Mouse (Mus musculus) midbrain, embryonic 11.5 days (tissue): Measurements from ENCODE around the gene Myadm. TPM values are rescaled to one million over a fixed set of nuclear protein-coding genes. Genes with fewer than 3 reads are reported as not detected.
A peak's percentile ranks its signal among the peaks of the same experiment; 100 is the strongest.

Source experiments
- ATAC-seq: fragments of 200-750 bp; cut with Nextera tagmentation; 2 replicates; pipeline ENCODE4 v1.8.0; 2017; ENCODE audit warnings: moderate TSS enrichment, moderate library complexity; ENCODE audit not compliant: low FRiP score
- DNase-seq: peaks from one replicate; pipeline ENCODE4 v3.0.0; 2015; ENCODE audit warnings: low spot score; ENCODE audit errors: missing footprints
- H3K27ac ChIP-seq: fragments of 300-500 bp; sonication (generic); 2 replicates; pipeline ENCODE4 v1.5.1; 2014; ENCODE audit warnings: low read depth, low read length
- H3K27me3 ChIP-seq: fragments of 300-500 bp; sonication (generic); 2 replicates; pipeline ENCODE4 v1.6.1; 2014; ENCODE audit warnings: mild to moderate bottlenecking, low read length, moderate library complexity, mixed read lengths; ENCODE audit not compliant: control insufficient read depth, insufficient read depth
- H3K36me3 ChIP-seq: fragments of 300-500 bp; sonication (generic); 2 replicates; pipeline ENCODE4 v1.6.1; 2014; ENCODE audit warnings: mild to moderate bottlenecking, low read length, moderate library complexity, mixed read lengths; ENCODE audit not compliant: control insufficient read depth, insufficient read depth
- H3K4me1 ChIP-seq: fragments of 300-500 bp; sonication (generic); 2 replicates; pipeline ENCODE4 v1.6.1; 2014; ENCODE audit warnings: low read length; ENCODE audit not compliant: control insufficient read depth, insufficient read depth
- H3K4me2 ChIP-seq: fragments of 300-500 bp; sonication (generic); 2 replicates; pipeline ENCODE4 v1.6.1; 2014; ENCODE audit warnings: mild to moderate bottlenecking, moderate library complexity
- H3K4me3 ChIP-seq: fragments of 300-500 bp; sonication (generic); 2 replicates; pipeline ENCODE4 v1.5.1; 2014; ENCODE audit warnings: low read depth, low read length
- H3K9ac ChIP-seq: fragments of 300-500 bp; sonication (generic); 2 replicates; pipeline ENCODE4 v1.6.1; 2014; ENCODE audit warnings: low read length
- H3K9me3 ChIP-seq: fragments of 300-500 bp; sonication (generic); 2 replicates; pipeline ENCODE4 v1.6.1; 2016; ENCODE audit warnings: low read length; ENCODE audit not compliant: control insufficient read depth
- WGBS: fragments of 180-500 bp; shearing (Covaris S2); extraction: QIAGEN DNeasy Blood & Tissue Kit; methylation state at CpG from one replicate; pipeline ENCODE4 v1.1.7; 2014; 5-methylcytosine and 5-hydroxymethylcytosine counted together
- polyA plus RNA-seq: library from polyadenylated mRNA; unstranded; fragments of >200 nt; fragmentation: Nextera tagmentation; extraction: Ambion mirVana; gene quantifications from 2 replicates; pipeline ENCODE4 v1.2.1, GENCODE M21; 2014

Myadm gene
- 38.1 and 41.2 TPM in 2 replicates for polyA plus RNA-seq

- no peaks in the 10 kb centered on the region for H3K36me3 ChIP-seq
- H3K9ac ChIP-seq, result peak within 1 kb of the TSS; percentile 53
- peak within 1 kb of the TSS; percentile 59 for H3K27ac ChIP-seq
- DNase-seq (peak; percentile 95), ATAC-seq (peak; percentile 47)
- H3K4me2 ChIP-seq, result peak within 1 kb of the TSS; percentile 35
- H3K27me3 ChIP-seq, result no peaks in the 10 kb centered on the region
- H3K4me3 ChIP-seq, result peak within 1 kb of the TSS; percentile 23
- H3K9me3 ChIP-seq, result no peaks in the 10 kb centered on the region
- H3K4me1 ChIP-seq, result peaks cover 20% of the 10 kb centered on the region
- 2% methylated on average over 30 of the region's 30 CpGs for WGBS
Observed at GRCm38 (mm10) chr7:3288976-3289970, at the start of gene Myadm, which contains the start of gene Prkcg. Myadm (plus strand) TSS chr7:3289080. Prkcg (plus strand) TSS chr7:3289179.

GRCm38 (mm10) chr7:3239193-3239592 lies 49.7 kb upstream of the Myadm start:
- Histone ChIP-seq H3K27me3 (no peaks in the 10 kb centered on the region), H3K9me3 (no peaks in the 10 kb centered on the region; the same call in 1 of the 2 replicates), H3K27ac (no peak overlapping the region), H3K9ac (no peak overlapping the region), H3K4me1 (no peaks in the 10 kb centered on the region), H3K36me3 (no peaks in the 10 kb centered on the region), H3K4me3 (no peak overlapping the region), H3K4me2 (no peak overlapping the region)
- WGBS, result 77% methylated on average over 2 of the region's 2 CpGs
- DNase-seq, result no peak
- ATAC-seq, result no peak

- H3K27me3 ChIP-seq, result no peaks in the 10 kb centered on the region
- no peaks in the 10 kb centered on the region for H3K9me3 ChIP-seq
- no peak for DNase-seq
- ATAC-seq, result no peak
- no peak overlapping the region for H3K27ac ChIP-seq
- WGBS, result 66% methylated on average over 3 of the region's 3 CpGs
- no peak overlapping the region for H3K9ac ChIP-seq
- no peak overlapping the region for H3K4me3 ChIP-seq
- H3K4me2 ChIP-seq, result no peak overlapping the region
- no peaks in the 10 kb centered on the region for H3K36me3 ChIP-seq
- H3K4me1 ChIP-seq, result no peaks in the 10 kb centered on the region
Observed at GRCm38 (mm10) chr7:3260701-3261100, 28.2 kb upstream of the Myadm start.

GRCm38 (mm10) chr7:3261446-3261845 lies 27.4 kb upstream of the Myadm start:
- no peak for ATAC-seq
- DNase-seq, result no peak

GRCm38 (mm10) chr7:3262789-3263188 lies 26.1 kb upstream of the Myadm start:
- Histone ChIP-seq H3K9me3 (no peaks in the 10 kb centered on the region), H3K9ac (no peak overlapping the region), H3K27me3 (no peaks in the 10 kb centered on the region), H3K4me2 (no peak overlapping the region), H3K36me3 (no peaks in the 10 kb centered on the region), H3K4me1 (no peaks in the 10 kb centered on the region), H3K4me3 (no peak overlapping the region), H3K27ac (no peak overlapping the region)
- DNase-seq, result peak; percentile 84
- ATAC-seq, result no peak
- 44% methylated on average over 2 of the region's 2 CpGs for WGBS

More at GRCm38 (mm10) chr7:3261446-3261845, 27.4 kb upstream of the Myadm start:
- Histone ChIP-seq H3K4me3 (no peak overlapping the region), H3K27me3 (no peaks in the 10 kb centered on the region), H3K4me2 (no peak overlapping the region), H3K9ac (no peak overlapping the region), H3K27ac (no peak overlapping the region), H3K36me3 (no peaks in the 10 kb centered on the region), H3K4me1 (no peaks in the 10 kb centered on the region), H3K9me3 (no peaks in the 10 kb centered on the region)
- 75% methylated on average over 4 of the region's 4 CpGs for WGBS

- Histone ChIP-seq H3K9ac (no peak overlapping the region), H3K4me1 (no peaks in the 10 kb centered on the region), H3K4me2 (peak overlapping the region; percentile 30; the same call in 1 of the 2 replicates), H3K36me3 (no peaks in the 10 kb centered on the region), H3K9me3 (no peaks in the 10 kb centered on the region), H3K27me3 (no peaks in the 10 kb centered on the region), H3K4me3 (no peak overlapping the region), H3K27ac (no peak overlapping the region)
- ATAC-seq (peak; percentile 58; the same call in 1 of the 2 replicates), DNase-seq (peak; percentile 81)
- WGBS, result 39% methylated on average over 22 of the region's 22 CpGs
Observed at GRCm38 (mm10) chr7:3264390-3265022, 24.4 kb upstream of the Myadm start.

- WGBS, result 76% methylated on average over 6 of the region's 6 CpGs
- Histone ChIP-seq H3K4me2 (no peak overlapping the region), H3K9ac (no peak overlapping the region), H3K4me3 (no peak overlapping the region), H3K9me3 (no peaks in the 10 kb centered on the region), H3K4me1 (no peaks in the 10 kb centered on the region), H3K27me3 (no peaks in the 10 kb centered on the region), H3K36me3 (no peaks in the 10 kb centered on the region), H3K27ac (no peak overlapping the region)
- ATAC-seq (no peak), DNase-seq (no peak)
Observed at GRCm38 (mm10) chr7:3265311-3265710, 23.6 kb upstream of the Myadm start.

- ATAC-seq, result no peak
- 84% methylated on average over 3 of the region's 3 CpGs for WGBS
- no peak overlapping the region for H3K4me2 ChIP-seq
- H3K27ac ChIP-seq, result no peak overlapping the region
- no peaks in the 10 kb centered on the region for H3K27me3 ChIP-seq
- H3K9ac ChIP-seq, result no peak overlapping the region
- DNase-seq, result no peak
- H3K4me1 ChIP-seq, result no peaks in the 10 kb centered on the region
- no peaks in the 10 kb centered on the region for H3K9me3 ChIP-seq
- no peak overlapping the region for H3K4me3 ChIP-seq
- no peaks in the 10 kb centered on the region for H3K36me3 ChIP-seq
Observed at GRCm38 (mm10) chr7:3267261-3267660, 21.6 kb upstream of the Myadm start.

GRCm38 (mm10) chr7:3267888-3268287 lies 21.0 kb upstream of the Myadm start:
- Histone ChIP-seq H3K9me3 (no peaks in the 10 kb centered on the region), H3K4me2 (no peak overlapping the region), H3K27me3 (no peaks in the 10 kb centered on the region), H3K36me3 (no peaks in the 10 kb centered on the region), H3K4me3 (no peak overlapping the region), H3K9ac (no peak overlapping the region), H3K4me1 (no peaks in the 10 kb centered on the region), H3K27ac (no peak overlapping the region)
- WGBS, result 79% methylated on average over 8 of the region's 8 CpGs
- DNase-seq (no peak), ATAC-seq (no peak)
